Mouse (Mus musculus): ENCODE data around the gene Tut4.
A peak's percentile ranks its signal among the peaks of the same experiment; 100 is the strongest.

The Tut4 gene

DNA sequence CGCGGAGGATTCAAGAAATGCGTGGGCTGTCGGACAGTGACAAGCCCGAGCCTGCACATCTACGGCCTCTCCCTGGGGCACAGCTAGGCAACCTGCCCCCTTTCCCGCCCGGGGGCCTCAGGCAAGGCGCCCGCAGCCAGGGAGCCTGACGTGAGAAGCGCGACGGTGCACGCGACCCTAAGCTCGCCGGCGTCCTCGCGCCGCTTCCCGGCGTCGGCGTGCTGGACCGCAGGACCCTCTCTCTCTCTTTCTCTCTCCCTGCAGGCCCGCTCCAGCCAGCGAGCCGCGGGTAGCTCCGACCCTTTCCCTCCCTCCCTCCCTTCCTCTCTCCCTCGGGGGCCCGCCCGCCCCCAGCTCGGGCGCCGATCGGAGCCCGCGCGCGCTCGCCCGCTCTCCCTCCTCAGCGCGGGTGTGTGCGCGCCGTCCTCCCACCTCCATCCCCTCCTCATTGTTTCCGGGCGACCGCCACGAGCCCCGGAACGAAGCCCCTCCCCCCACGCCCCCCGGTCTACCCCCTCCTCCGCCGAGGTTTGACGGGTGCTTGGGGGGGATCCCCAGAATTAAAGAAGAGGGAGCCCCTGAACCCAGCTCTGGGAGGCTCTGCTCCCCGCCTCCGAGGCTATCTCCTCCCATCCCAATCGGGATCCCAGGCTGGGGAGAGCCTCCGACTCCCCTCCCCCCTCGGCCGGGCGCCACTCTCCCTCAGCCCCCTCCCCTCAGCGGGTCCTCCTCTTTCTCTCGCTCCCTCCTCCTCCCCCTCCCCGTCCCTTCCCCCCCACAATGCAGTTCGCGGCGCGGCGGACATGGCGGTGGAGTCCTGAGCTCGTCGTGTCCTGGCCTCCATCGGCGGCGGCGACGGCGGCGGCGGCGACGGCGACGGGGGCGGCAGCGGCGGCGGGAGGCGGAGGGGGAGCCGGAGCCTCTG is at the start of gene Tut4:
Gene Tut4, plus strand, starts transcription at position 196 of the 925 bp plus-strand sequence.
- DNase-seq, result peak; percentile 95

DNA sequence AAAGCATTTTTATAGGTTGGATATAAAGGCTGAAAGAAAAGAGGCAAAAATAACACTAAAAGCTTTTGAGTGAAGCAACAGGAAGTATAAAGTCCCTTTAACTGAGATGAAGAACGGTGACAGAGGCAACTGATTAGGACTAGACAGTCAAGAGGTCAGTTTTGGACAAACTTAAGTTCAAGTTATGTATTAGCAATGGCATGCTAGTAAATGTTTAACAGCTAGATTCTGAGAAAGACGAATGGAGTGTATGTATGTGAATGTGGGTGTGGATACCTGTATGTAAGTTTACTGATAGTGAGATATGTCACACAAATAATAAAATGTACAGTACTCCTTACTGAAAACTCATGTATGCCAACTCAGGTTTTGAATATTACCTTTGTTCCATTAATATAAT is 34.6 kb upstream of the Tut4 start:
- no peak for DNase-seq

DNA sequence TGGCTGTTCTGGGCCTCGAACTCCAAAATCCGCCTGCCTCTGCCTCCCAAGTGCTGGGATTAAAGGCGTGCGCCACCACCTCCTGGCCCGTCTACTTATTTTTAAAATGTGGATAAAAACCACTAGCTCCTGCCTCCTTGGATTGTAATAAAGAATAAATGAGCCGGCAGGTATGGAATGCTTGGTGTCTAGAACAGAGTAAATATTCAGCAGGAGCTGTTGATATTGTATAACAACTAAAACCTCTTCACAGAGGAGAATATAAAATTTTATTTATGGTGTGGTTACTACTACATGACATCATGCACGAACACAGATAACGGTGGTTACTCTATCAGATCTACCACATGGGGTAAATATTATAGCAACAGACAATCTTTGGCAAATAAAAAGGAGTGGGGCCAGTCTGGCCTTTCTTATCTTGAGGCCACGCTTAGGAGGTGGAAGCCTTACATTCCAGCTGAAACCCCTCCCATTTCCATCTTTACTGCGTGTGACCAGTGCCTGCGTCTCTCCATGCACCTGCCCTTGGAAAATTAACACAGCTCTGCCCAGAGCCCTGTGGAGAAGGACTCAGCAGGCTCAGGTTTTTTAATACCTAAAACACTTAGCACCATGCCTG is 31.4 kb upstream of the Tut4 start:
- no peak for DNase-seq

- DNase-seq, result no peak
Observed at GRCm38 (mm10) chr4:108428341-108428721, 30.9 kb upstream of the Tut4 start.

DNA sequence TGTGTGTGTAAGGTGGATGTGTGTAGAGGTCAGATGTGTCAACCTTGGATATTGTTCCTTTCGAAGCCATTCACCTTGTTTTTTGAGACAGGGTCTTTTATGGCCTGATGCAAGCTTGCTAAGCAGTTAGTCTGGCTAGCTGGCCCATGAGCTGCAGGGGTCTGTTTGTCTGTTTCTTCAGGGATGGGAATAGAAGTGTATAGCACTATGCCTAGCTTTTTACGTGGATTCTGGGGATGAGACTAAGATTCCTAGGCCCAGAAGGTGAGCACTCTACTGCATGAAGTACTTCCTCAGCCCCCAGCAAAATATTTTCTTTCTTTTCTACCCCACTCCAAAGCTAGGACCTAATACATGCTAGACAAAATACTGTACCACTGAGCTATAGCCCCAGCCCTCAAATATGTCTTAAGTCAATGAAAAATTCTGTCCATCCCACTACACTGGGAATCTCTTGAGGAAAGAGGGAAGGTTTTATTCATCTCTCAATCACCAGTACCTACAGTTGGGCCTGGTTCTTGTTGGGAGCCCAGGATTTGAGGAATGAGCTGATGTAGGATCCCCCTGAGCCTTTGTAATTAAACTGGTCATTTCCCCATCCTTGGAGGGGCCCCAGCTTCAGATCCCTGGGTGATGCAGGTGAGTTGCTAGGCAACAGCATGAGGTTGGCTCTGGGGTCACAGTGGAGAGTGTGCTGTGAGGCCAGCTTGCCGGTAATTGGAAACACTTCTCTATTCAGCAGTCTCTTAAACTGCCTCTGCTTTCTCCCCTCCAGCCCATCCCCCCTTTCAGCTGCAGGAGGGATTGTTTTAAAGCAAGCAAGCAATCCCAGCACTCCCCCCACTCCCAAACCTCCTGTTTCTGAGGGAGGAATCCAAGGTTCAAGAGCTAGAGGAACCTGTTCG is 28.3 kb upstream of the Tut4 start:
- DNase-seq, result peak; percentile 92

DNA sequence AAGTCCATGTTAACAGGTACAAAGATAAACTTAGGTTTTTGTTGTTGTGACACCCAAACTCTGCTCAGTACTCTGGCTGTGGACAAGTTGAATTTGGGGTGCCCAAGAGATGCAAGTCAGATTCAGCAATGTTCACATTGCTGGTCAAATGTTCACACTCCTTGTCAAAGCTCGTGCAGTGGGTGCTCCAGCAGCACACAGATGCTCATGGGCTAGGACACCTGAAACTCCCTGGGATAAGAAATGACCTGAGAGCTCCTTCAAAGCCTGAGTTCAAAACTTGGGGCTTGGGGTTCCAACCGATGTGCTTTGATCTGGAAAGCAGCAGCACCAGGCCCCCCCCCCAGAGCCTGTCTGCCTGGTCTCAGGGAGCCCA is 27.7 kb upstream of the Tut4 start:
- no peak for DNase-seq

GRCm38 (mm10) chr4:108433341-108433740 is 25.9 kb upstream of the Tut4 start:
- DNase-seq, result peak; percentile 71

GRCm38 (mm10) chr4:108434221-108434620 is 25.0 kb upstream of the Tut4 start:
- no peak for DNase-seq

DNA sequence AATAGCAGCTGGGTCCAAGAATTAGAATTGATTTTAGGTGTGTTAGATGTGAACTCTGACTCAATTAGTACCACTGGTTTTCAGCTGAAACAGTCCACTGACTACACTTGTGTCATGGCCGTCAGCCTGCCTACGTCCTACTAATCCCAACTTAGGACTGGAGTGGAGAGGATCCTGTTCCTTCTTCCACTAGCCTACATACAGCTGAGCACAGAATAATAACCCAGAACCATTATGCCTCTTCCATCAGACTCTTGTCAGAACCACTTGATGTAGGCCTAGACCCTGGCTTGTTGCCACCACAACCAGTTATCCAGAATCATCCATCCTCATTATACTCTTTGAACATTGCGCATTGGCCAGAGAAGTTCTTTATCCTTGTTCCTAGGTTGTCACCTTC is 24.4 kb upstream of the Tut4 start:
- DNase-seq, result no peak

DNA sequence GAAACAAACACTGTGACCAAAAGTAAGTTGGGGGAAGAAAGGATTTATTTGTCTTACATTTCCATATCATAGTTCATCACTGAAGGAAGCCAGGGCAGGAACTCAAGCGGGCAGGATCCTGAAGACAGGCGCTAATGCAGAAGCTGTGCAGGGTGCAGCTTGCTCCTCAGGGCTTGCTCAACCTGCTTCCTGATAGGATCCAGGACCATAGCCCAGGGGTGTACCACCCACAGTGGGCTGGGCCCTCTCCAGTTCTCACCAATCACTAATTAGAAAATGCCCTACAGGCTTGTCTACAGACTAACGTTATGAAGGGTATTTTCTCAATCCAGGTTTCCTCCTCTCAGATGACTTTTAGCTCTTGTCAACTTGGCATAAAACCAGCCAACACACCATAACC is 23.6 kb upstream of the Tut4 start:
- DNase-seq, result no peak

- DNase-seq, result no peak
Observed at GRCm38 (mm10) chr4:108436225-108436624, 23.0 kb upstream of the Tut4 start.

GRCm38 (mm10) chr4:108438082-108438840 is 21.0 kb upstream of the Tut4 start:
- no peak for DNase-seq

- no peak for DNase-seq
Observed at GRCm38 (mm10) chr4:108448091-108448490, 11.1 kb upstream of the Tut4 start.

- no peak for DNase-seq
Observed at GRCm38 (mm10) chr4:108456028-108456427, 3.2 kb upstream of the Tut4 start.

DNA sequence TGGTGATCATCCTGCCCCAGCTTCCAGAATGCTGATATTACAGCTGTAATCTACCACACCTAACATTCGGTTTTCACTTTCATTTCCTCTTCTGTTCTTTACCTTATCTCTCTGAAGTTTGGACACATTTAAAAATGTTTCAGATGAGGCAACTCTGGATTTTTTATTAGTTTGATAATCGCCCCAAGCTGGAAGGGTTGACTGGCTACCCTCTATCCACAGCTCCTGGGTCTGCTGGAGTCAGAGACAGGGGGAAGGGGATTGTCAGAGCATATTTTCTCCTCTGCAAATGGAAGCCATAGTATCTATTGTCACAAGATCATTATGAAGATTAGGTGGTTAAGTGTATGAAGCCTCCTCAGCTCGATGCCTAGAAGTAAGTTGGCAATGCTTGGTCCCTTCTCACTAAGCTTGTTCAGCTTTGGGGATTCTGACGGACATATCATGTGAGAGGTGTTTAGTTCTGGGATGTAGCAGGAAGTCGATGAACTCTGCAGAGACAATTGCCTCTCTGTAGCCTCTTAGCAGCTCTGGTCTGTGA is 955 bp upstream of the Tut4 start:
- peak; percentile 28 for DNase-seq

DNA sequence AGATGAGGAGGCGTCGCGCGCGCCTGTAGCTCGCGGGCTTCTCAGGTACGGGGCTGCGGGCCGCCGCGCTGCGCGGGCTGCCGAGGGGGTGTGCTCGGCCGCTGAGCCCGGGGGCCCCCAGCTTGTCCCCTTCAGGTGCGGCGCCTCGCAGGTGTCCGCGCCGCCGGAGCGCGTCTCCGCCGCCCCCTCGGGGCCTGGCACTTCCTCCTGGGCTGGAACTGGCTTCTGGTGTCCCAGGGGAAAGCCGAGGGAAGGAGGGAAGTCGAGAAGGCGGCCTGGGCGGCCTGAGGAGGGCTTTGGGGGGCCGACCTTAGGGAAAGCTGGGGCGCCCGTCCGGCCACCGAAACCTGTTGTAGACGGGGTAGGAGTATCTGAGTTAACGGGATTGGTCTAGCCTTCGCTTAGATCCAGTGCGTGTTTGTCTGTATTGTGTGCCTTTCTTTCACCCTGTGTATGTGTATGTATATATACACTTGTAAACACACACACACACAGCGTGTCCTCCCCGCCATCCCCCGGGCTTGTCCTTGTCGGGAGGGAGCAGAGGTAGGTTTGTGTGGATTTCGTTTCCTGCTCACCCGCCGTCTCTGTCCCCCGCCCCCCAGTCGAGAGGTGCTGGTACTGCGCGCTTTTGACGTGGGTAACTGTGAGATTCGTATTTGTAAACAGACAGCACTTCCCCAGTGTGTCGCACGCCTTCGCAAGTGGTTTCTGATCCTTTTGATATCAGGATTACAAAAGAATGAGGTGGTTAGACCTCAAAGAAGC is 1.1 kb downstream of the Tut4 start:
- peak; percentile 74 for DNase-seq

DNA sequence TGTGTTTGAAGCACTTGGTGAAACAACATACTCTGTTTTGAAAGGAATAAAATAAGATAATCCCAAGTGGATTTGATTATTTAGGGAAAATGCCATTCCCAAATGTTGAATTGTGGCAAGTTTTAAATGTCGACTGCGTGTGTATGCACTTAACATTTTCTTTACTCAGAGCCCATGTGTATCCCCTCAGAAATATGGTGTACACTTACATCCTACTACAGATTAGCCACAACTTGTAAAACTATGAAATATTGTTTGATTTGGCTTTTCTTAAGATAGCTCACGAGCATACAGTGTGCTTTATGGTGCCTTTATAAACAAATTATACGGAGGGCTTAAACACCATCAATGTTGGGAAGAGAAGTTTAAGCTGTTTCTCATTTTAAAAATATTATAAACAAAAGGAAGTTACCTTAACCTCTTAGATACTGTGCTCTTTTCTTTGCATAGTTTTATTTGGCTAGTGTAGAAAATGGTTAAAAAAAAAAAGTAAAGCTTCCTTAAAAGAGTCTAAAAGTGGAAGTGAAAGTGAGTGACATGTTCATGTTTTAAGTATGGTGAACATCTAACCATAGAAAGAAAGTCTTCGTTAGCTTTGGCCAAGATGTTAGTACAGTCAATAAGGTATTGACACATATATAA is 2.2 kb downstream of the Tut4 start:
- DNase-seq, result no peak

- no peak for DNase-seq
Observed at GRCm38 (mm10) chr4:108473586-108473985, 14.4 kb downstream of the Tut4 start.

DNA sequence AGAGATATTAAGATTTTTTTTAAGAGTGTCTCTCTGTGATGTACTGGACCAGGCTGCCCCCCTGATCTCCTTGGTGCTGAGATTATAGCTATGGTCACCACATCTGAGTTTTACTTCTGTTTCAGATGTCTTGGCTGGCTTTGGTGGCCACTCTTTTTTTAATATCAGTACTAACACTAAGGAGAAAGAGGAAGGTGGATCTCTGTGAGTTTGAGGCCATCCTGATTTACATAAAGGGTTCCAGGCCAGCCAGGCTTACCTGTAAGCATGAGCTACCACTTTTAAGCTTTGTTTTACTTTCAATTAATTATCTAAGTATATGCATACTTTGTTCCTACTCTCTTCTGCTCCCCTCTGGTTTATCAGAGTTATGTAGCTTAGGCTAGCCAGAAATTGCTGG is 23.6 kb downstream of the Tut4 start:
- DNase-seq, result no peak

DNA sequence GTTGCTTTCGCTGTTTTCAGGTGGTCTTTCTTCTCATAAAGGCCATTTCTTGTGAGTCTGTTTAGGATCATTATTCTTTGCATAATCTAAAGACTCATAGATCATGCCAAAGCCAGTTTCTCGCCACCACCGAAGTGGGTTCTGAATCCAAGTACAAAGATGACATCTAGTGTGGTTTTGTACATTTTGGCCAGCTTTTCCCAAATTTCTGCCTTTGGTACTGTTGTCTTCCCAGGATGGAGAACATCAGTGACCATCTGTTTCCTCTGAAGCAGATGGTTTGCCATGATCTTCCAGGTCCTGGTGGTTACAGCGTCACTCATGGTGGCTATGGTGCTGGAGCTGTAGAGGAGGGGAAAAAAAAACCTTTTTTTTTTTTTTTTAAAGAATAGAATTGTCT is 25.0 kb downstream of the Tut4 start:
- no peak for DNase-seq

GRCm38 (mm10) chr4:108503023-108503422 is 43.8 kb downstream of the Tut4 start:
- DNase-seq, result no peak

Measured in embryo, embryonic 11 days (tissue).